Mouse (Mus musculus): ENCODE data around the gene Cnot9.

DNA sequence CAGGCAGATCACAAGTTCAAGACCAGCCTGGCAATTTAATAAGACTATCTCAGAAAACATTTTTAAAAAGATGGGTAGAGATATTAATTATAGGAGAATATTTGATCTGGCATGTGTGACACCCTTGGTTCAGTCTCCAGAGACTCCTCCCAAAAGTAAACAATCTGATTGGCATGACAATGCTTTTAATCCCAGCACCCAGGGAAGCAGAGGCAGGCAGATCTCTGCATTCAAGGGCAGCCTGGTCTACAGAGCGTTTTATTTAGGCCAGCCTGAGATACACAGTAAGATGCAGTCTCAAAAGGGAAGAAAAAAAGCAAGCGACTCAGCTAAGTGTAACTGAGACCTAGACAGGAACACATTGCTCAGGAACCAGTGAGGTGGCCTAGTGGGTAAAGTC, 1.9 kb downstream of the Cnot9 start:
- no peak for TF ChIP-seq POLR2A (IDR thresholded peaks at IDR 0.05; ENCODE audit: borderline replicate concordance, extremely low read depth, insufficient read depth, insufficient read length, poor library complexity, severe bottlenecking)
- no peak for TF ChIP-seq CTCF (IDR thresholded peaks at IDR 0.05; ENCODE audit: borderline replicate concordance, extremely low read depth, insufficient read depth, insufficient read length)

Data from brain, embryonic 14.5 days (tissue).